Mouse (Mus musculus) stomach, embryonic 14.5 days (tissue): ENCODE measurements around the gene Gpr85. TPM values are rescaled to one million over a fixed set of nuclear protein-coding genes. Genes with fewer than 3 reads are reported as not detected.

Experiments used
- ATAC-seq: fragments of 200-750 bp; cut with Nextera tagmentation; 2 replicates; pipeline ENCODE4 v1.8.0; 2017; ENCODE audit warnings: low read depth, moderate TSS enrichment; ENCODE audit not compliant: insufficient number of reproducible peaks, insufficient read depth, low FRiP score
- H3K27ac ChIP-seq: fragments of 300-500 bp; sonication (generic); 2 replicates; pipeline ENCODE4 v1.5.1; 2014; ENCODE audit warnings: mild to moderate bottlenecking, low read length, moderate library complexity, mixed read lengths
- H3K27me3 ChIP-seq: fragments of 300-500 bp; sonication (generic); 2 replicates; pipeline ENCODE4 v1.6.1; 2014; ENCODE audit warnings: low read length, control low read depth, mixed read lengths; ENCODE audit not compliant: control insufficient read depth, insufficient read depth
- H3K36me3 ChIP-seq: fragments of 300-500 bp; sonication (generic); 2 replicates; pipeline ENCODE4 v1.6.1; 2014; ENCODE audit warnings: mild to moderate bottlenecking, control low read depth, low read length, moderate library complexity, mixed read lengths; ENCODE audit not compliant: control insufficient read depth, insufficient read depth
- H3K4me1 ChIP-seq: fragments of 300-500 bp; sonication (generic); 2 replicates; pipeline ENCODE4 v1.6.1; 2014; ENCODE audit warnings: low read length, control low read depth, mixed read lengths; ENCODE audit not compliant: control insufficient read depth, insufficient read depth
- H3K4me2 ChIP-seq: fragments of 300-500 bp; sonication (generic); replicated peaks from 2 replicates; pipeline ENCODE4 v1.6.1; 2014; ENCODE audit warnings: low read depth, low read length, control low read depth
- H3K4me3 ChIP-seq: fragments of 300-500 bp; sonication (generic); 2 replicates; pipeline ENCODE4 v1.5.1; 2014; ENCODE audit warnings: low read depth, low read length, control low read depth
- H3K9ac ChIP-seq: fragments of 300-500 bp; sonication (generic); replicated peaks from 2 replicates; pipeline ENCODE4 v1.6.1; 2014; ENCODE audit warnings: low read depth, mild to moderate bottlenecking, control low read depth, low read length, moderate library complexity, mixed read lengths
- H3K9me3 ChIP-seq: fragments of 300-500 bp; sonication (generic); 2 replicates; pipeline ENCODE4 v1.6.1; 2016; ENCODE audit warnings: low read depth, low read length, control low read depth; ENCODE audit not compliant: control insufficient read depth
- WGBS: fragments of 180-500 bp; shearing (Covaris S2); extraction: QIAGEN DNeasy Blood & Tissue Kit; methylation state at CpG from one replicate; pipeline ENCODE4 v1.1.7; 2014; 5-methylcytosine and 5-hydroxymethylcytosine counted together
- polyA plus RNA-seq: library from polyadenylated mRNA; unstranded; fragments of >200 nt; fragmentation: Nextera tagmentation; extraction: Ambion mirVana; gene quantifications from 2 replicates; pipeline ENCODE4 v1.2.1, GENCODE M21; 2014

The Gpr85 gene
- polyA plus RNA-seq, 1 experiment from 2014 or later, result 6.0 TPM

DNA sequence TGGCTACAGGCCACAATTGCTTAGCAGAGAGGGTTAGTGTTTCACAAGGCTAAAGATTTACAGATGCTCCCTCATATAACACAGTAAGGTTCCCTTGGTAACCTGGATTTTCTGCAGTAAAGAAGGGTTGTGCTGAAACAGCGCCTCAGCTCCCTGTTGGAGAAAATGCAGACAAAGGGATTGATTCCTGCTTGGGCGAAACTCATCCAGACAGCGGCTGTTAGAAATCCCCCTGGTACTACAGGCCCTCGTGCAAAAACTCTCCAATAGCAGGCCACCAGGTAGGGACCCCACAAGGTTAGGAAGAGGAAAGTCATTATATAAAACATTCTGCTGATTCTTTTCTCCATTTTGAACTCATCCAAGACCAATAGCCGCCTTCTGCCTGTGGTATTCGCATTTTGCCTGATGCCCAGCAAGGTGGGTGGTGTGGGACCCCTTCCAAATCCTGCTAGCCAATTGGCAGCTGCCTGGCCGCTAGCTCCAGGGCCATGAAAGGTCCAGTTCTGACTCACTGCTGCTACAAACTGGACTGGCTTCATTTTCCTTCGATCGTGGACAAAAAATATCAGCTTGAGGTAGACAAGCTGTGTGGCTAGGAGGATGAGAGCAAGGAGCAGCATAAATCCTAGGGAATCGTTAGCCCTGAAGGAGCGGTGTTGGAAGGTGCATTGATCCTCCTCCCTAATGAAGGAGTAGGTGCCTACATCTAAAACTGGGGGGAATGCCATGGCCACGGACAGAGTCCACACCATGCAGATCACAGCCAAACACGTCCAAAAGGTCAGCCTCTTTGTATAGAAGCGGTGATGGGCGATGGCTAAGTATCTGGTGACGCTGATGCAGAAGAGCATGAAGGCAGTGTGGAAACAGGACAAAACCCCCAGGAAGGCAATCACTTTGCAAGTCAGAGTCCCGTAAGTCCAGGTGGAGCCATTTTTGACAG, 3.7 kb downstream of the Gpr85 start:
- Histone ChIP-seq H3K27ac (no peak overlapping the region), H3K4me2 (no peak overlapping the region), H3K9ac (no peak overlapping the region), H3K4me1 (no peaks in the 10 kb centered on the region), H3K36me3 (no peaks in the 10 kb centered on the region), H3K27me3 (no peaks in the 10 kb centered on the region), H3K4me3 (no peak overlapping the region), H3K9me3 (no peaks in the 10 kb centered on the region)
- no peak for ATAC-seq
- 69% methylated on average over 17 of the region's 17 CpGs for WGBS

DNA sequence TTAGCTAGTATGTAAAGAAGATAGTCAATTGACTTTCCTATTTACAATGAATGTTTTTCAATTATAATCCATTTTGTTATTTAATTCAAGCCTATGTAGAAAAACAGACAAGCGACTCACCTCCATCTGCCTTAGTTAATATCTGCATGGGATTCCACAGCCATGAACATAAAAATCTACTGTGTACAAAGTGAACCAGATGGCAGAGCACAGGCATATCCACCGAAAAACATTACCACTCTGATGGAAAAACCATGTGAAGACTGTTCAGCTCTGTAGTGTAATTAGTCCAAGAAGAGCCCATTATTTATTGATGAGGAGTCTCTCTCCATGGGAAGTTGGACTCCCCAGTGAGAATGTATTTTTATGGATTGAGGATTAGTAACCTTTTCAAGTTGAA, 7.0 kb downstream of the Gpr85 start:
- Histone ChIP-seq H3K36me3 (no peaks in the 10 kb centered on the region), H3K4me1 (no peaks in the 10 kb centered on the region), H3K27me3 (no peaks in the 10 kb centered on the region), H3K4me3 (no peak overlapping the region), H3K4me2 (no peak overlapping the region), H3K9me3 (no peaks in the 10 kb centered on the region), H3K9ac (no peak overlapping the region), H3K27ac (no peak overlapping the region)
- ATAC-seq, result no peak
- 80% methylated on average over 2 of the region's 2 CpGs for WGBS

- Histone ChIP-seq H3K36me3 (no peaks in the 10 kb centered on the region), H3K4me2 (no peak overlapping the region), H3K9ac (no peak overlapping the region), H3K4me3 (no peak overlapping the region), H3K4me1 (no peaks in the 10 kb centered on the region), H3K27me3 (no peaks in the 10 kb centered on the region), H3K9me3 (no peaks in the 10 kb centered on the region), H3K27ac (no peak overlapping the region)
- ATAC-seq, result no peak
- 72% methylated on average over 1 of the region's 1 CpGs for WGBS
Observed at GRCm38 (mm10) chr6:13828877-13829276, 10.9 kb downstream of the Gpr85 start.

DNA sequence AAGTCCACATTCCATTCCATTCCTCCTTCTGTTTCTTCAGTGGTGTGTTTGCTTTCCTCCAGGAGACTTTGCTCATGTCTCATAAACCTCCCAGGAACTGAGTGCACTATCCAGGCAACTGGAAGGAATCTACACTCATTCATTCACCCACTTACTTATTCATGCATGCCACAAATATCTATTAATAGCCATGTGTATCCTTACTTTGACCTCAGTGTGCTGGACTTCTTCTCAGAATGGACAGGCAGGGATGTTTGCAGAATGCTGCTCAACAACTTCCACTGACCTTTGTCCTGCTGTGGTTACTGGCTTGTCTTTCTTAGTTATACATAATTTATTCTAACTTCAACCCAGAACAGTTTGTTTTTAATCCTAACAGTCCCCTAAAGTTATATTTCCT, 23.1 kb downstream of the Gpr85 start:
- no peak for ATAC-seq
- H3K4me3 ChIP-seq, result no peak overlapping the region
- H3K4me2 ChIP-seq, result no peak overlapping the region
- no peak overlapping the region for H3K27ac ChIP-seq
- no peak overlapping the region for H3K9ac ChIP-seq
- H3K4me1 ChIP-seq, result no peaks in the 10 kb centered on the region
- no peaks in the 10 kb centered on the region for H3K27me3 ChIP-seq
- no peaks in the 10 kb centered on the region for H3K36me3 ChIP-seq
- H3K9me3 ChIP-seq, result no peaks in the 10 kb centered on the region

GRCm38 (mm10) chr6:13812157-13812556, 27.6 kb downstream of the Gpr85 start:
- 80% methylated on average over 4 of the region's 4 CpGs for WGBS
- no peak for ATAC-seq
- Histone ChIP-seq H3K27ac (no peak overlapping the region), H3K4me1 (no peaks in the 10 kb centered on the region), H3K4me2 (no peak overlapping the region), H3K9ac (no peak overlapping the region), H3K27me3 (no peaks in the 10 kb centered on the region), H3K9me3 (no peaks in the 10 kb centered on the region), H3K4me3 (no peak overlapping the region), H3K36me3 (no peaks in the 10 kb centered on the region)

- 39% methylated on average over 7 of the region's 7 CpGs for WGBS
- Histone ChIP-seq H3K27ac (no peak overlapping the region), H3K4me1 (no peaks in the 10 kb centered on the region), H3K4me3 (no peak overlapping the region), H3K4me2 (no peak overlapping the region), H3K36me3 (no peaks in the 10 kb centered on the region), H3K9ac (no peak overlapping the region), H3K9me3 (no peaks in the 10 kb centered on the region), H3K27me3 (no peaks in the 10 kb centered on the region)
- no peak for ATAC-seq
Observed at GRCm38 (mm10) chr6:13800071-13800470, 39.7 kb downstream of the Gpr85 start.

DNA sequence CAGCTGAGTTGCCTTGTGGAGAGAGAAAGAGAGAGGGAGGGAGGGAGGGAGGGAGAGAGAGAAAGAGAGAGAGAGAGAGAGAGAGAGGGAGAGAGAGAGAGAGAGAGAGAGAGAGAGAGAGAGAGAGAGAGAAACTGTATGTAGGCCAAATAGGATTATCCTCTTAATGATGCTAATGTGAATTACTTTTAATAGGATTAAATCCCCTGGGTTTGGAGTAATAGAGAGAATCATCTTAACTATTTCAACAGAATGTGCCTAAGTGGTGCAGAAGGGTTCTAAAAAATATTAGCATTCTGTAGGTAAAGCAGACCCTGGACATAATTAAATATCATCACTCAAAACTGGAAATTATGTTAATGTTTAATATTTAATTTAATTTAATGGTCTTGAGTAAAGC, 42.4 kb downstream of the Gpr85 start:
- ATAC-seq, result no peak
- Histone ChIP-seq H3K27me3 (no peaks in the 10 kb centered on the region), H3K9me3 (no peaks in the 10 kb centered on the region), H3K36me3 (no peaks in the 10 kb centered on the region), H3K4me3 (no peak overlapping the region), H3K4me2 (no peak overlapping the region), H3K27ac (no peak overlapping the region), H3K9ac (no peak overlapping the region), H3K4me1 (no peaks in the 10 kb centered on the region)
